Mouse (Mus musculus): Measurements from ENCODE around the gene Sestd1. TPM values are rescaled to one million over a fixed set of nuclear protein-coding genes. Genes with fewer than 3 reads are reported as not detected.

Sestd1 gene
- 10 to 100 TPM; 30.5 to 31.0 TPM for total RNA-seq (2023)

DNA sequence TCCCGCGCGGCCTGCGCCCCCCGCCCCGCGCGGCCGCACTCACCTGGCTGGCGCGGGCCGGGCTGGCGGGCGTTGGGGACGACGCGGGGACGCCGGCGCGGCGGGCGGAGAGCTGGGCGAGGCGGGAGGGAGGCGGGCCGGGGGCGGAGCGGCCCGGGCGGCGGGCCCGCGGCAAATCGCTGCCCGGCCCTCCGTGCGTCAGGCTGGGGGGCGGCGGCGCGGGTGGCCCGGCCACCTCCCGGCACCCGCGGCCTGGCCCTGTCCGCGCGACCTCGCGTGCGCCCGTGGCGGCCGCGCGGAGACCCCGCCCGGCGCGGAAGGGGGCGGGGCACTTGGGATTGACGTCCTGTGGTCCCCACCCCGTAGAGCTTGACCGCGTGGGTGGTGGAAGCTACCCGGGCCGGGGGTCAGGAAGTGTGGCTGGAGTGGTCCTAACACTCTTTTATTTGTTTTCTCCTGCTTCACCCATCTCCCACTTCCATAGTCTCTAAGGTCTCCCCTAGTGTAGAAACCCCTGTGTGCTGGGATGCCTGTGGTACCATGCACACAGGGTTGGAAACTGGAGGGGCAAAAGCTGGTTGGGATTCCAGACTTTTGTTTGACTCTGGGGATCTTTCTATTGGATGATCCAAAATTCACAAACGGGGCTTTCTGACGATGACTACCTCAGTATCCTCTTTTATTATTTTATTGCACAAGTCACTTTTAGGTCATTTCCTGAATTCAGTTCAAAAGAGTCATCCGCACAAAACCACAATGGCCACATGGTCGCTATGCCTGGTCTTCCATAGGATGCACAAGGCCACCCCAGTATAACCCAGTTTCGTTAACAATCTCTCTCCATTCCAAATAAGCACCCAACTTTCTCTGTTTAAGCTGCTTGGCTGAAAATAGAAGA, at the start of gene Sestd1:
Gene Sestd1, minus strand, starts transcription at position 81 of the 898 bp plus-strand sequence.

DNA sequence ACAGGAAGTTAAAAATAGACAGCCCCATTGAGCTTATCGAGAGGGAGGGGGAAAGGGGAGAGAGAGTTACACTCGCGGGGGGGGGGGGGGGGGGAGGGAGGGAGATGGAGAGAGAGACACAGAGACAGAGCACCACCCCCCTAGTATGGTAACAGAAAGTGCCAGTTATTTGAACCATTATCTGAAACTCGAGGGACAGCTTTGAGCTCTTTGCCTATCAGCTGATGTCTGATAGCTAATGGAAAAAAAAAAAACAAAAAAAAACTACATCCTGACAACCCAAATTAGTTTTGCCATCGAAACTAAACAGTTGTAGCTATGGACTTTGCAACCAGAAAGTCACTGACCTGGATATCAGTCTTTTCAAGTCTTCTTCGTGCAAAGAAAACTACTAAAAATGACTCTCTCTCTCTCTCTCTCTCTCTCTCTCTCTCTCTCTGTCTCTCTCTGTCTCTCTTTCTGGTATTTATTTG, 109.7 kb downstream of the Sestd1 start, which contains the start of gene Ccdc141:
Gene Ccdc141, minus strand, starts transcription at position 4 of the 473 bp plus-strand sequence.

Other genes with a start within 250 kb of the Sestd1 start
- gene Ccdc141, start 110.0 kb downstream of the Sestd1 start, total RNA-seq (2023), result under 1 TPM; 0.39 to 0.84 TPM

All from monocyte, adult 59 days (primary cell).